Mouse (Mus musculus) megakaryocyte, embryonic 14.5 days (primary cell): ENCODE measurements around the gene Apopt1. TPM values are rescaled to one million over a fixed set of nuclear protein-coding genes. Genes with fewer than 3 reads are reported as not detected.
A peak's percentile ranks its signal among the peaks of the same experiment; 100 is the strongest.

ENCODE experiments used
- H3K27me3 ChIP-seq: replicated peaks from 2 replicates; pipeline ENCODE3; 2012; ENCODE audit warnings: inconsistent platforms
- H3K36me3 ChIP-seq: replicated peaks from 2 replicates; pipeline ENCODE3; 2012; ENCODE audit warnings: low read length, inconsistent platforms, mixed read lengths
- H3K4me1 ChIP-seq: 2 replicates; pipeline ENCODE4 v1.6.1; 2012; ENCODE audit warnings: inconsistent platforms
- H3K4me3 ChIP-seq: replicated peaks from 2 replicates; pipeline ENCODE3; 2012; ENCODE audit warnings: moderate library complexity, mild to moderate bottlenecking, inconsistent platforms
- H3K9me3 ChIP-seq: 2 replicates; pipeline ENCODE4 v1.6.1; 2012; ENCODE audit warnings: inconsistent platforms
- FLI1 ChIP-seq: IDR thresholded peaks from 2 replicates; pipeline ENCODE4 v1.6.1; 2012; ENCODE audit warnings: low read length, inconsistent platforms, mixed read lengths
- GATA1 ChIP-seq: IDR thresholded peaks from 3 replicates; pipeline ENCODE4 v1.6.1; 2012; ENCODE audit warnings: mixed read lengths, low read length, inconsistent platforms, borderline replicate concordance
- polyA plus RNA-seq: library from polyadenylated mRNA; stranded (reverse); fragments of >175 nt; gene quantifications from 2 replicates; pipeline ENCODE4 v1.2.3, GENCODE M21; 2012; ENCODE audit warnings: low replicate concordance; ENCODE audit not compliant: insufficient read depth

Gene Apopt1
- polyA plus RNA-seq, 1 experiment, result 126 TPM

DNA sequence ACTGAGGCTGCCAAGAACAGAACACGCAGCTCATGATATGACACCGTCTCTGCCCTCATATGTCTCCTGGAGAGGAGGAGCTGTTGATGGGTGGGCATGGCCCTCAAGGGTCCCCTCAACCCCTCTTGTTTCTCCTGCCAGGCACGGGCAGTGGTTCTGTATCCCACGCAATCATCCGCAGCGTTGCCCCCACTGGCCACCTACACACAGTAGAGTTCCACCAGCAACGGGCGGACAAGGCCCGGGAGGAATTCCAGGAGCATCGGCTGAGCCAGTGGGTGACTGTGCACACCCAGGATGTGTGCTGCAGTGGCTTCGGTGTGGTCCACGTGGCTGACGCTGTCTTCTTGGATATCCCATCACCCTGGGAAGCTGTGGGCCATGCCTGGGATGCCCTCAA is 32.4 kb upstream of the Apopt1 start:
- peaks cover 4% of the 10 kb centered on the region for H3K27me3 ChIP-seq
- no peaks in the 10 kb centered on the region for H3K9me3 ChIP-seq
- no peak overlapping the region for H3K4me3 ChIP-seq
- H3K36me3 ChIP-seq, result peaks cover 47% of the 10 kb centered on the region
- H3K4me1 ChIP-seq, result peaks cover 55% of the 10 kb centered on the region
- TF ChIP-seq GATA1, result no peak
- no peak for TF ChIP-seq FLI1

DNA sequence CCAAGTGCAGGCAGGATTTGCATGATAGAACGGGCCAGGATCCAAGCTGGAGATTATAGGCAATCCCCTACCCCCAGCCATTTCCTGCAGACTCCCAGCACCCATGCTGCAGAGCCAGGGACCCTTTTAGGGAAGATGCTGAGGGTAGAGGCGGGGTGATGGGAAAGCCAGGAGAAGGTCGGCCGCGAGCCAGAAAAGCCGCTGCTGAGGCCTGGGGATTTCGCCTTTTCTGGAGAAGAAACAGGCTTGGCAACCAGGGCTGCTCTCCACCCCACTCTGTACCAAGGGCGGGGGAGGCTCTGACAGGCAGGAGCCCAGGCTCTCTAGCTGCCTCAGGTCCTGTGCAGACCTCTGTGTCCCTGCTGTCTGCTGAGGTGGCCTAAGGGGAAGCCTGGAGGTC is 31.8 kb upstream of the Apopt1 start:
- Histone ChIP-seq H3K4me3 (no peak overlapping the region), H3K9me3 (no peaks in the 10 kb centered on the region), H3K27me3 (peaks cover 6% of the 10 kb centered on the region), H3K4me1 (peaks cover 55% of the 10 kb centered on the region), H3K36me3 (peaks cover 47% of the 10 kb centered on the region)
- TF ChIP-seq GATA1 (no peak), FLI1 (no peak)

DNA sequence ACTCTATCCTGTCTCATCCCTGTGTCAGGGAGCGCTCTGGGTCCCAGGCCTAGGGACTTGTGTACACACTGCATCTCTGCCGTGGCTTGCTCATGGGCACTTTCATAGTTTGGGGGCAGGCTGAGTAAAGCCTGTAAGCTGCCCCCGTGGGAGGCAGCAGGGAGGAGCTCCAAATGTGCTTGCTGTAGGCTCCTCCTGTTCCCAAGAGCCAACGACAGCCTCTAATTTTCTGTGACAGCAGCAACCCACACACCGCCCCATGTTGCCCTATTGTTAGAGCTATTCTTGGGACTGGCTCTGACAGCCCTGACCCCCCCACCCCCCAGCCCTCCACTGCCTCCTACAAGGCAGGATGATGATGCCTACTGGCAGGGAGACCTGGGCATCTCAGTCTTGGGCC is 31.1 kb upstream of the Apopt1 start:
- H3K27me3 ChIP-seq, result peaks cover 13% of the 10 kb centered on the region

DNA sequence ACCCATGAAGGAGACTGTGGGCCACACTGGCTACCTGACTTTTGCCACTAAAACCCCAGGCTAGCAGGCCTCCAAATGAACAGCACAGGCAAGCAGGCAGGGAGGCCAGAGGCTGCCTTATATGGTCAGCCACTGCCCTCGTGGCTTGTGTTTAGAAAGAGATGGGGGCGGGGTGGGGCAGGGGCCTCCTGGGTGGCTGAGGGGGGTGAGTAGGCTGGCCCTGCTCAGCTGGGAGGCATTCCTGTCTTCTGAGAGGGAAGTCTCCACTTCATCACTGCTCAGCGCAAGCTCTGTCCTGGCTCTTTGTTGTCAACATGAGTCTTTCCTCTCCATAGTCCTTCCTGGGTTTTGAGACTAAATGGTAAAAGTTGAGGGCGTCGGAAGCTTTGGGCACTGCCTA is 30.3 kb upstream of the Apopt1 start:
- TF ChIP-seq GATA1 (no peak), FLI1 (no peak)
- peaks cover 49% of the 10 kb centered on the region for H3K4me1 ChIP-seq
- no peak overlapping the region for H3K4me3 ChIP-seq
- peaks cover 21% of the 10 kb centered on the region for H3K27me3 ChIP-seq
- peaks cover 47% of the 10 kb centered on the region for H3K36me3 ChIP-seq
- H3K9me3 ChIP-seq, result no peaks in the 10 kb centered on the region

More for the DNA sequence above, 31.1 kb upstream of the Apopt1 start:
- Histone ChIP-seq H3K4me1 (peaks cover 53% of the 10 kb centered on the region), H3K4me3 (no peak overlapping the region), H3K9me3 (no peaks in the 10 kb centered on the region), H3K36me3 (peaks cover 47% of the 10 kb centered on the region)
- TF ChIP-seq FLI1, result no peak
- no peak for TF ChIP-seq GATA1

DNA sequence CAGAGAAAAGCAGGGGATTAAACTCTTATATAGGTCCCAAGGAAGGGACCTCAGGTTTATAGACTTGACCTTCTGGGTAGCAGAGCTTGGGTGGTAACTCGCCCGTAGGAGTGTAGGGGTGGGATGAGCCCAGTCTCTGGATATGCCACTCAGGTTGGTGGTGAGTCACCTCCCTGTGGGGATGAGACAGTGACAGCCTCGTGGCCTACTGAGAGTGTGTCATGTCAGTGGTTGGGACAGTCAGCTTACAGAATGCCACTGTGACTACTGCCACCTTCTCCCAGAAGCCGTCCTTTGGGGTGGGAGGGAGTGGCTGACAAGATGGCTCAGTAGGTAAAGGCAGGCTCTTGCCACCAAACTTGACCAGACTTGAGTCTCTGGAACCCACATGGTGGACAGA is 26.7 kb upstream of the Apopt1 start:
- H3K9me3 ChIP-seq, result no peaks in the 10 kb centered on the region
- H3K36me3 ChIP-seq, result peaks cover 30% of the 10 kb centered on the region
- H3K4me1 ChIP-seq, result peaks cover 43% of the 10 kb centered on the region
- no peak for TF ChIP-seq FLI1
- no peak for TF ChIP-seq GATA1
- peak overlapping the region; percentile 25 for H3K4me3 ChIP-seq
- peaks cover 47% of the 10 kb centered on the region for H3K27me3 ChIP-seq

DNA sequence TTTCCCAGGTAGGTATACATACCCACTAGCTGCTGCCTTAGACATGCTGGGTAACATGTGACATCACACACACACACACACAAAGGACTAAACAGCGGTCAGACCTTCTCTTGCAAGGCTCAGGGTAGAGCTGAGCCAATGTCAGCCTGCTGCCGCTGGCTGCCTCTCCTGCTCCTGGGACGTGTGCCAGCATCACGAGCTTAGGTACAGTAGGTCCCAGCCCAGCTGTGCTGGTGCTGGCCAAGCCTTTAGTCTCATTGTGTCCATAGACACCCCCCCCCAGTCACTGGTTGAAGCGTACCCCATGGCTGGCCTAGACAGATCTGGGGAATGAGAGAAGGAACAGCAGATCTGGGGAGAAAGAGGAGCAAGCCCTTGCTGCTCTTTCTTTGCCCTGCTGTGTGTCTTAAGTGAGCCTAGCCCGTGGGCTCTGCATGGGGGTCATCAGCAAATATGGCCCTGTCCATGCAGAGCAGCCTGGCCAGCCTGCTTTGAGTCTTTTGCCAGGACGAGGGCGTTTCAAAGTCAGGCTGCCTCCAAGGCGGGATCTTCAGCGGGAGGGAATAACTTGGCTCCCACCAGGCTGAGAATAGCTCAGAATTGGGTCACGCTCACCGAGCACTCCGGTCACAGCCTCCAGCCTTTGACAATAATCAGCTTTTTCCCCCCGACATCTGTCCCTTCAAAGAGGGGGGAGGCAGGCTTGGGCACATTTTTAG is 25.6 kb upstream of the Apopt1 start:
- Histone ChIP-seq H3K36me3 (peaks cover 19% of the 10 kb centered on the region), H3K27me3 (peaks cover 49% of the 10 kb centered on the region), H3K4me1 (peaks cover 49% of the 10 kb centered on the region), H3K4me3 (no peak overlapping the region), H3K9me3 (no peaks in the 10 kb centered on the region)
- no peak for TF ChIP-seq GATA1
- no peak for TF ChIP-seq FLI1

DNA sequence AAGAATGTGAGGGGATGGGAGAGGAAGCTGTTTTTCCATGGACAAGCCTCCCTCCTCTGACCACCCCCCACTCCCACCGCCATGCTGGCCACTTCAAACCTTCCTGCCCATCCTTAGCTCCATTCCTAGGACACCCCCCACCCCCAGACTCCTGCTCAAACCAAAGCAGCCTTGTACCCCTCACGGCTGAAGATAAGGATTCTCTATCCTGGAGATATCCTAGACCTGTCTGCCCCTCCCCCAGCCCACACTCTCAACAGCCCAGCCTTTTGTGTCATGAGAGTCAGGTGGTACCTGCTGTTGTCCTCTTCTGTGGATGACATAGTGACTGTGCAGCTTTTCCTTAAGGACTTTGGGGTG is 25.0 kb upstream of the Apopt1 start:
- H3K4me3 ChIP-seq, result no peak overlapping the region

DNA sequence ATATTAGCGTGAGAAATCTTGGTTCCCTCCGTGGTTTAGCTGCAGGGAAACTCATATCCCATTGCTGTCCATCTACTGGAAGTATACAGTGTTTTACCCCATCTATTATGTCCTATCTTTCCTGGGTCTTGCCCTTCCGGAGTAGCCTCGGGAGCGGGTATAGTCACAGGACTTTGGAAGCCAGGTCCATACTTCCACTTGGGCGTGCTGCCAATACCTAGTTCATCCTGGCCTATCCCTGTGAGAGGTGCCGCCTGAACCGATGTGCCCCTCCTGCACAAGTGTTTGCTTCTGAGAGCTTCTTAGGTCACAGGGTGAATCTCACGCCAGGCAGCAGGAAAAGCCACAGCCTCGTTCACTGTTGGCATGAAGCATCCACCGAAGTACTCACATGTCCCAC is 23.6 kb upstream of the Apopt1 start:
- Histone ChIP-seq H3K36me3 (peaks cover under 1% of the 10 kb centered on the region), H3K9me3 (no peaks in the 10 kb centered on the region), H3K27me3 (peaks cover 49% of the 10 kb centered on the region), H3K4me3 (no peak overlapping the region), H3K4me1 (peaks cover 61% of the 10 kb centered on the region)
- TF ChIP-seq FLI1, result no peak

More for the DNA sequence above, 25.0 kb upstream of the Apopt1 start:
- Histone ChIP-seq H3K27me3 (peaks cover 49% of the 10 kb centered on the region), H3K4me1 (peaks cover 49% of the 10 kb centered on the region), H3K9me3 (no peaks in the 10 kb centered on the region), H3K36me3 (peaks cover 14% of the 10 kb centered on the region)
- TF ChIP-seq GATA1, result no peak

DNA sequence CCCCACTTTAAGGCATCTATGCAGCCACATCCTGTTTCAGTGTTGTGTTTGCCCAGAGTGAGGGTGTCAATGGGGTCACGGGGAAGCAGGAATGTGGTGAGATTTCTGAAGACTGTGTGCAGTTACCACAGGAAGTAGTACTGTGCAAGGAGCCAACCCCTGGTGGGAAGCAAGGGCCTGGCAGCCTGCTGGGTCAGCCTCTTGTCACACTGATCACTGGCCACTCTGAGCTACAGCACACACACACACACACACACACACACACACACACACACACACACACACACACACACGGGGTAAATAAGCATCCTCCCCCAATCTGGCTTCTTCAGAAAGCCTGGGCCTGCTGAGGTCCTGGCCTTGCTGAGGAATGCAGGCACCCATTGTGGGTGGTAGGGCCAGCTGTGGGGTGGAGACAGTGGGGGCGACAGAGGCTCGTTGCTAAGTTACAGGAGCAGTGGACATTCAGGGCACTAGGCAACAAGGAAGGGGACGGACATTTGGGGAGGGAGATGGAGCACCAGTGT is 21.7 kb upstream of the Apopt1 start:
- no peaks in the 10 kb centered on the region for H3K36me3 ChIP-seq
- TF ChIP-seq FLI1, result no peak
- no peak for TF ChIP-seq GATA1
- peaks cover 42% of the 10 kb centered on the region for H3K27me3 ChIP-seq

DNA sequence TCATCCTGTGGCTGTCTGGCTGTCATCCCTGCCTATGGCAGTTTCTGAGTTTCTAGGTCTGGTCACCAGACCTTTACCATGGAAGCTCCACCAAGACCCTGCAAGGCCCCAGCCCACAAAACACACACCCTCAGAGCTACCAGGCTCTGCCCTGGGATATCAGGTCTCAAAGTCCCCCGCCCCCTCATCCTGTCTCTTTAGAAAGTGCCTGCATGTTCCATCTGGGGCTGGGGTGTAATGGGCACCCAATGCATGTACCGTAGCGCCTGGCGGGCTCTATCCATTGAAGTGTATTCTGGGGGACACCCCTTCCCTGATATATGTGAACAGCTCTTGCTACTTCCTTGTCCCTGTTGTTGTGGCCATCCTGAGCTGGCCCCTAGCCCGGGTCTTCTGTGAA is 20.2 kb upstream of the Apopt1 start:
- no peaks in the 10 kb centered on the region for H3K9me3 ChIP-seq
- peaks cover 31% of the 10 kb centered on the region for H3K27me3 ChIP-seq
- no peak for TF ChIP-seq FLI1
- no peak for TF ChIP-seq GATA1
- no peak overlapping the region for H3K4me3 ChIP-seq
- H3K36me3 ChIP-seq, result no peaks in the 10 kb centered on the region
- H3K4me1 ChIP-seq, result peaks cover 72% of the 10 kb centered on the region

More for the DNA sequence above, 21.7 kb upstream of the Apopt1 start:
- peaks cover 74% of the 10 kb centered on the region for H3K4me1 ChIP-seq
- peak overlapping the region; percentile 56 for H3K4me3 ChIP-seq
- no peaks in the 10 kb centered on the region for H3K9me3 ChIP-seq
